Mouse (Mus musculus): Measurements from ENCODE around the gene Nsa2. TPM values are rescaled to one million over a fixed set of nuclear protein-coding genes. Genes with fewer than 3 reads are reported as not detected.

The Nsa2 gene
- total RNA-seq, 2 experiments from 2014 or later: 192 to 341 TPM

DNA sequence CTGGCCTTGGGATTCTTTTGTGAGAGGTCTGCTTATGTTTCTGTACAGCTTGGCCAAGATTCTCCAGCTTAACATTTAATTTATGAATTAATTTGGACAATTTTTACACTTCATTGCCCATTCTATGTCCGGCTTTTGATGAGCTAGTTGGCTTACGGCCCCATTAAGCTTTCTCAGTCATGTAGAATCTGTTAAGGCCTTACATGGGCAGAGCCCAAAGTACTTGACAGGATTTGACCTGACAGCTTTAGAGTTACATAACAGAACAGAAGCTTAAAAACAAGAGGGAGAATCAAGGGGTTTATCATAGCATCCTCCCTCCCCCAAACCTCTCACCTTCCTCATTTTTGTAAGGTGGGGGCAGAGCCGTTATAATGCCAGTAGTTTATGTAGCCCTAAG is 49.6 kb downstream of the Nsa2 start:
- no peak for ATAC-seq (replicated peaks; ENCODE audit: poor library complexity, severe bottlenecking)

DNA sequence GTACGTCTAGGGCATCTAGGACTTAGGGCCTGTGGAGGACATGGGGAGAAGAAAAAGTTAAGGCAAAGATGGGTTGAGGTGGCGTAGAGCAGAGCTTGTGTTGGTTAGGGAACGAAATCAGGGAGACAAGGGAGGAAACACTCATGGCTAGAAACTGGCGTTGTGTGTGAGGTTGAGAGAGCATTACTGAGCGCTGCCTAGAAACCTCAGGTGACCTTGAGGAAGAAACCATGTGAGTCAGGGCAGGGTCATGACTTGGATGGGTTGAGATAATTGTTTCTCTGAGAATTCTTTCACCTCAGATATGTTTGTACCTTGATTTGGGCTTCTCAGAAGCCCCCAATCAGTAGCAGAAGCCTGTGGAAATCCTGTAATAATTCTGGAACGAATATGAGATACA is 50.3 kb downstream of the Nsa2 start:
- no peak for ATAC-seq (replicated peaks; ENCODE audit: poor library complexity, severe bottlenecking)

DNA sequence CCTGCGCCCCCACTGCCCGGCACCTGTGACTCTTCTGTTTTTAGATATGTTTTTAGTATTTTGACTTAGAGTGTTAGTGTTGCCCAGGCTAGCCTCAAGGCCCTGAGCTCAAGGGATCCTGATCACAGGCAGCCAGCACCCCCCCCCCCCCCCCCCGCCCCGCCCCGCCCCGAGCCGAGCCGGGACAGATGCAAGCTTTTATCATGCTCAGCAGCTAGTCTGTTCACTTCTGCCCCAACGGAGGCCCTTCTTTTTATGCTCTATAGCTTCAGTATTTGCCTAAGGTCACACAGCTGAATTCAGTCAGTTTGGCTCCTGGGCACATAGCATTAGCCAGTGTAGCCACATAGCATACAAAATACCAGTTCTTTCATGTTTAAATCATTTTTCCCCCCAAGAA is 51.4 kb downstream of the Nsa2 start:
- ATAC-seq (replicated peaks; ENCODE audit: poor library complexity, severe bottlenecking): no peak

DNA sequence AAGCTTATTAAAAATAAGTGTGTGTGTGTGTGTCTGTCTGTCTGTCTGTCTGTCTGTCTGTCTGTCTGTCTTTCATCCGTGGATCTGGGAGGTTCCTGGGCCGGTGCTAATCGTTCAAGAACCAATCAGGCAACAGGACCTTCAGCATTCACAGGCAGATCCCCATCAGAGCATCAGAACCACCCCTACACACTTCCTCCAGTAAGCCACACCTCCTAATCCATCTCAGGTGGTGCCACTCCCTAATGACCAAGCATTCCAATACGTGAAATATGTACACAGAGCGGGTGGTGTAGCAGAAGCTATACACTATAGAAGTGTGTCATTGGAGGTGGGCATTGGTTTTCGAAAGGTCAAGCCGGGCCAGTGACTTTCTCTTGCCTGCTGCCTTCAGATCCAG is 55.3 kb downstream of the Nsa2 start:
- ATAC-seq (replicated peaks; ENCODE audit: poor library complexity, severe bottlenecking): no peak

DNA sequence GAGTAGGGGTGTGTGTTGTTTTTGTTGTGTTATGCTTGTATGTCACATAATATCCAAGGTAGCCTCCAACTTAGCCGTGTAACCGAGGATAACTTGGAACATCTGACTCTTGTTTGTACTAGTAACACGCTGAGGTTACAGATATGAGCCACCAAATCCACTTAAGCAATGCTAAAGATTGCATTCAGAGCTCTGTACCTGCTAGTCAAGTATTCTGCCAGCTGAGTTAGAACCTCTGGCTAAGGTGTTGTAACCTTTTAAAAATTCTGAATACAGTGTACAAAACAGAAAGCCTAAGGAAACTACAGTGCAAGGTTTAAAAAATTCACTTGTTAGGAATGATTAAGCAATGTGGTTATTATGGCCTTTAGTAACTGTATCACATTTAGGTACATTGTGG is 57.1 kb downstream of the Nsa2 start:
- ATAC-seq (replicated peaks; ENCODE audit: poor library complexity, severe bottlenecking): no peak

DNA sequence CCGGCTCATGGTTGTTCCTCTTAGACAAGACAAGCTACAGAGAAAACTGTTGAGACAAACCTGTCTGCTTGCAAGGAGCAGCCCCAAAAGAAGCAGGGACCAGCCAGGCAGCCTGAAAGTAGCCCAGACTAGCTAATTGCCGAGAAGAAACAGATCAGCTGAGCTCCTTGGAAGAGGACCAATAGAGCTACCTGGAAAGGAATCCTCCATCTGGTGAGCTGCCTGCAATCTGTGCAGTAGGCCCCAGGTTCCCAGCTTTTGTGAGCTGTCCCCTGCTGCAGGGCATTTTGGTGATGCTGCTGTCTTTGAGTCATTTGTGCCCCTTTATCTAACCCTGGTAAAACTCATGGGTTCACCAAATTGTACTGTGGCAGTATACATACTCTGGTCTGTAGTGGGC is 57.5 kb downstream of the Nsa2 start:
- no peak for ATAC-seq (replicated peaks; ENCODE audit: poor library complexity, severe bottlenecking)

Other genes starting within 250 kb of the Nsa2 start
- gene Gcnt4, start 213.2 kb downstream of the Nsa2 start, total RNA-seq (2014; fragmentation: Nextera tagmentation): 0.69 and 1.1 TPM in 2 replicates
- gene Gcnt4, start 213.2 kb downstream of the Nsa2 start, total RNA-seq (2017): 0.65 and 0.88 TPM in 2 replicates
- gene 1700029F12Rik, start 103.6 kb downstream of the Nsa2 start, total RNA-seq (2014; fragmentation: Nextera tagmentation): not detected in 2 replicates
- gene 1700029F12Rik, start 103.6 kb downstream of the Nsa2 start, total RNA-seq (2017): not detected in 2 replicates
- not detected in 2 replicates for gene Fam169a, start 70.7 kb downstream of the Nsa2 start, total RNA-seq (2014; fragmentation: Nextera tagmentation)
- 0.47 and 0.88 TPM in 2 replicates for gene Fam169a, start 70.7 kb downstream of the Nsa2 start, total RNA-seq (2017)
- gene Gm6169, start 38.7 kb downstream of the Nsa2 start, total RNA-seq (2014; fragmentation: Nextera tagmentation): 0.47 and 5.7 TPM in 2 replicates
- gene Gm6169, start 38.7 kb downstream of the Nsa2 start, total RNA-seq (2017): 1.4 TPM in 1 of 2 replicates, not detected in the other
- gene Gfm2, start within 50 bp of the Nsa2 start, total RNA-seq (2014; fragmentation: Nextera tagmentation): 24.2 and 25.0 TPM in 2 replicates
- gene Gfm2, start within 50 bp of the Nsa2 start, total RNA-seq (2017): 27.9 and 38.1 TPM in 2 replicates
- 27.7 and 33.3 TPM in 2 replicates for gene Hexb, start 60.4 kb upstream of the Nsa2 start, total RNA-seq (2014; fragmentation: Nextera tagmentation)
- gene Hexb, start 60.4 kb upstream of the Nsa2 start, total RNA-seq (2017): 31.8 and 32.1 TPM in 2 replicates
- 1.3 and 3.8 TPM in 2 replicates for gene Enc1, start 103.2 kb upstream of the Nsa2 start, total RNA-seq (2014; fragmentation: Nextera tagmentation)
- gene Enc1, start 103.2 kb upstream of the Nsa2 start, total RNA-seq (2017): 2.4 and 2.5 TPM in 2 replicates

All from granulocyte monocyte progenitor cell, adult 5-6 weeks (primary cell).